Mouse (Mus musculus): ENCODE measurements around the gene Zfp143. TPM values are rescaled to one million over a fixed set of nuclear protein-coding genes. Genes with fewer than 3 reads are reported as not detected.
"Not testable (repeated sequence)": the region's sequence is repeated elsewhere in the genome, so short reads cannot be mapped to it uniquely, and the experiment has no call there.

Gene Zfp143
- total RNA-seq, 2 experiments from 2014 or later, result 6.8 to 10.1 TPM

DNA sequence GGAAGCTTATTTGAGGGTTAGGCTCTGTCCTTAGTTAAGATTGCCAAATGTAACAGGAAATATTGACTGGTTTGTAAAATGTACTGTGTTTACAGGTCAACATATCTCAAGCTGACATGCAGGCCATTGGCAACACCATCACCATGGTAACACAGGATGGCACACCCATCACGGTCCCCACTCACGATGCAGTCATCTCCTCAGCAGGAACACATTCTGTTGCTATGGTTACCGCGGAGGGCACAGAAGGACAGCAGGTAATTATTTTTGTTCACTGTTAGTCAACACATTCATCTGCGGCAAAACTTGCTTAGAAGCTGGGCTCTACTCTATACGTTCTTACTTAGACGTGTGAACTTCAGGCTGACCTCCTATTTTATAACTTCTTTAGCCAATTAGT lies 30.7 kb downstream of the Zfp143 start:
- no peak for DNase-seq (ENCODE audit: low spot score in 2 of 2)

DNA sequence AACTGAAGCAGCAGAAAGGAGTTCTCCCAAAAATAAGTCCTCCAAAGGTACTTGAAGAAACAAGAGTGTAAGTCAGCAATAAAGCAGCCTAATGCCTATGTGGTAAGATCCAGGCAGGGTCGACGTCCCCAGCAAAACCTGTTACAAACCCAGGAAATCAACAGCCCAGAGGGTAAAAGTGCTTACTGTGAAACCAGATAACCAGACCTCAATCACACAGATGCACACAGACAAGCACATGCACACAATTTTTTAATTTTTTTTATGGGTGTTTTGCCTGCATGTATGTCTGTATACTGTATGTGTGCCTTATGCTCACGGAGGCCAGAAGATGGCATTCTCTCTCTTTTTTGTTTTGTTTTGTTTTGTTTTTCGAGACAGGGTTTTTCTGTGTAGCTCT lies 35.3 kb downstream of the Zfp143 start:
- no peak for DNase-seq (ENCODE audit: low spot score in 2 of 2)

GRCm38 (mm10) chr7:110097106-110097793 lies 36.2 kb downstream of the Zfp143 start:
- DNase-seq (ENCODE audit: low spot score in 2 of 2), result no peak

DNA sequence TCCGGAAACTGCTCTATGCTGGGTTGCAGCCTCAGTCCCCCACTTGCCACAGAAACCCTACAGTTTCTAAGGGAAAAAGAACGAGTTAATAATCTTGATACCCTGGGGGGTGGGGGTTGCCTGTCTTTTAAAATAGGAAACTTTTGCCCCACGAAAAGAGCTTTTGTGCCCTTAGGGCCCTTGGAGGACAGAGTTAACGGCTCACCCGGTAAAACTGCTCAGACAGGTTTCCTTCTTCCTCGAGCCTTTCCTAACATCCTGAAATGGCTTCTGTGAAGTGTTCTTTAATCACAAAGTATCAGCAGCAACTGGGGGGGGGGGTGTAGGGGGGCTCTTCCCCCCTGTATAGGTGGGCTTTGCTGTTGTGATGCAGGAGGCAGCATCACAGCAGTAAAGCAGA lies 39.8 kb downstream of the Zfp143 start:
- DNase-seq (ENCODE audit: low spot score in 2 of 2), result no peak

GRCm38 (mm10) chr7:110101266-110101665 lies 40.2 kb downstream of the Zfp143 start:
- DNase-seq (ENCODE audit: low spot score in 2 of 2), result no peak

GRCm38 (mm10) chr7:110105041-110105440 lies 44.0 kb downstream of the Zfp143 start:
- DNase-seq (ENCODE audit: low spot score in 2 of 2), result no peak

GRCm38 (mm10) chr7:110106633-110107032 lies 45.6 kb downstream of the Zfp143 start:
- no peak for DNase-seq (ENCODE audit: low spot score in 2 of 2)

GRCm38 (mm10) chr7:110108524-110108923 lies 47.5 kb downstream of the Zfp143 start:
- DNase-seq (ENCODE audit: low spot score in 2 of 2), result not testable (repeated sequence)

- DNase-seq (ENCODE audit: low spot score in 2 of 2), result peak; percentile 67 to 76
Observed at GRCm38 (mm10) chr7:110108967-110109610, 48.1 kb downstream of the Zfp143 start.

DNA sequence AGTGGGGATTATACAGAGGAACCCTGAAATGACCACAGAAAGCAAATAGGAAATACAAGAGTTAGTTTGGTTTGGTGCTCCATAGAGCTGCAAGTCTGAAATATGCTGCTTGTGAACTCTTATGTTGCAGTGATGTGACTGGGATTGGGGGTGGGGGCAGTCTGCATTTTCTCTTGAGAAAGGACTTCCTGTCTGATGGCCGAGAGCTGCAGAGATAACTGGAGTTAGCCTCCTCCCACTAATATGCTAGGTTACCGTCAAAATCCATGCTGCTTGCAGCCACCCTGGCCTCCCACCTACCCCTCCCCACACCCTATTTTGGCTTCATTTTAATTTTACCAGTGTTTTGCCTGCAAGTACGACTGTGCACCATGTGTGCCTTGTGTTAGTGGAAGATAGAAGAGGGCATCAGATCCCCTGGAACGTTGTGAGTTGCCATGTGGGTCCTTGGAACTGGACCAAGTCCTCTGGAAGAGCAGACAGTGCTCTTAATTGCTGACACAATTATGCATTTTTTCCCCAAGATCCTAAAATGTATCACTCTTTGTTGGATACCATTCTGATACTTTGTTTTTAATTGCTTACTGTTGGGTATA lies 49.1 kb downstream of the Zfp143 start:
- no peak for DNase-seq (ENCODE audit: low spot score in 2 of 2)

- DNase-seq (ENCODE audit: low spot score in 2 of 2), result no peak
Observed at GRCm38 (mm10) chr7:110114699-110115098, 53.7 kb downstream of the Zfp143 start.

- DNase-seq (ENCODE audit: low spot score in 2 of 2), result no peak
Observed at GRCm38 (mm10) chr7:110116731-110117291, 55.8 kb downstream of the Zfp143 start.

DNA sequence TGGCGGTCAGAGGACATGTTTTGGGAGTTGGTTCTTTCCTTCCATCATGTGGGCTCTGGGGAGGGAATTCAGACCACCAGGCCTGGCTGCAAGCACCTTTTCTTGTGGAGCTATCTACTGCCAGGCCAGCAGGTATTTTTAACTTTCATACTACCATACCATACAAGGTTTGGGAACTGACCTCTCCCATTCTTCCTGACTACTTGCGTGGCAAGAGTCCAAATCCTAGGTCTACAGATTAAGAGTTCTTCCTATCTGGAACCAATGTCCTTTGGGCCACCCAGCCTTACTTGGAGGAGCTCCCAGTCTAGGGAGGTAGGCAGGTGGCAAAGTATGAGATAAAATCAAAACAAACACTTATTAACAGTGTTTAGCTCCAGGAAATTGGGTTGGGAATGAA lies 57.4 kb downstream of the Zfp143 start:
- DNase-seq (ENCODE audit: low spot score in 2 of 2), result no peak

GRCm38 (mm10) chr7:110120157-110120784 lies 59.3 kb downstream of the Zfp143 start:
- DNase-seq (ENCODE audit: low spot score in 2 of 2), result no peak

- DNase-seq (ENCODE audit: low spot score in 2 of 2), result no peak
Observed at GRCm38 (mm10) chr7:110121162-110121515, 60.1 kb downstream of the Zfp143 start.

DNA sequence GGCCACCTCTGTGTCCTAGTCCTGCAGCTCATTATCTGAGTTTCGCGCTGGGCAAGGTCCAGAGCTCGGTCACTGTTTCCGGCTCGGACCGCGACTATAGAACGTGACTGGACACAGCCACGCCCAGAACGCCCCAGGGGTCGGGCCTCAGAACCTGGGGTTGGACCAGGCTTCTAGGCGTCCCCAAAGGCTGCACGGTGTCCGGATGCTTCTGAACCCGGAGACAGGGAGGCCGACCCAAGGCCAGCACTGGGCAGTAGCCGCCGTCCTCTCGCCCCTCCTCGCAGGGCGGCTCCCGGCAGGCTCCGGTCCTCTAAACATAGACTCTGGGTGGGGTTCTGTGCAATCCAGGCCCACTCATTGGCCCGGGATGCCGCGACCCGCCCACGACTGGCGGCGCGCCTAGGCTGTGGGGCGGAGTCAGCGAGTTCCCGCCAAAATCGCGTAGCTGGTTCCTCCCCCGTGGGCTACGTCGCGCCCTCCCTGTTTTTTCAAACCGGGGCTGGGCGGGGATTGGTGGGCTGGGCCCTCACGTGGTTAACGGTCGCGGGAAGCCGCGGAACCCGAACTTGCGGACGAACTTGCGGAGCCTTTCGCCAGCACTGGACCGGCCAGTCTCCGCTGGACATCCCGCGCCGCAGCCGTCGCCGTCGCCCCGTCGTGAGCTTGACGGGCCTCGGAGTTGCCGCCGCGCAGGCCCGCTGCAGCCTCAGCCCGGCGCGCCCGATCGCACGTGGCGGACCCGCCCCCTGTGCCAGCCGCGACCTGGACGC lies 60.7 kb downstream of the Zfp143 start, which contains the start of gene Wee1:
Wee1 (plus strand) TSS at position 531 of the 773 bp plus-strand sequence.
- peak; percentile 98 for DNase-seq (ENCODE audit: low spot score in 2 of 2)

- DNase-seq (ENCODE audit: low spot score in 2 of 2), result no peak
Observed at GRCm38 (mm10) chr7:110122289-110122564, 61.2 kb downstream of the Zfp143 start.

- DNase-seq (ENCODE audit: low spot score in 2 of 2), result peak; percentile 37 to 73
Observed at GRCm38 (mm10) chr7:110122565-110123422, 61.8 kb downstream of the Zfp143 start.

DNA sequence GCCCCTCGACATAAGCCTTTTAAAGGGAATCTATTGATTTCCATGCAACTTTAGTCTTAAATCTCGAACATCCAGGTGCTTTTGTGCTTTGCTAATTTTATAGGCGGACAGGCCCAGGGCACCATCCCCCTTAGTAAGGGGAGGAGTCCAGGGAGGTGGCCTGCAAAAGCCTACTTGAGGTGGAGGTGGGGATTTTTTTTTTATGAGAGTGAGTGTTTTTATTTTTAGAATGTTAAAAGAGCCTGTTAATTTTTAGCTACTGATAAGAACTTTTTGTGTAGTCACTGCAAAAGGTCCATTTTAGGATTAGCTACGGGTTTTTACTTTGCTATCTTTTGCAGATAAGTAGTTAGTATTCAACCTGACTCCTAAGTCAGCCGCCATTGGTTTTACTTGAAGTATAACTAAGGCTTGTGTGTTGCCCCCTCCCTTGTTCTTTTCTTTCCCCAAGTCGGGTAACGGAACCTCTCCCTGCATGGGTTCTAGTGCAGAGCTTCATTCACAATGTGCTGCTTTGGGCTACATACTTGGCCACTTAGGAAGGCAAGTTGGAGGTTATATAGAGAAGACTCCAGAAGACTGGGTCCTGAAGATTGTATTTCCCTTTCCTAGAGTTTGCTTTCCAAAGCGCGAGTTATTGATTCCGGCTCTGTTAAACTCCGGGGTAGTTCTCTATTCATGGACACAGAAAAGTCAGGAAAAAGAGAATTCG lies 63.0 kb downstream of the Zfp143 start:
- DNase-seq (ENCODE audit: low spot score in 2 of 2), result no peak

- no peak for DNase-seq (ENCODE audit: low spot score in 2 of 2)
Observed at GRCm38 (mm10) chr7:110128566-110128965, 67.5 kb downstream of the Zfp143 start.

Data from gastrocnemius, postnatal 4 days (tissue).